13 mouse cellular contexts compared by ENCODE assay signal in the genomic region with DNA sequence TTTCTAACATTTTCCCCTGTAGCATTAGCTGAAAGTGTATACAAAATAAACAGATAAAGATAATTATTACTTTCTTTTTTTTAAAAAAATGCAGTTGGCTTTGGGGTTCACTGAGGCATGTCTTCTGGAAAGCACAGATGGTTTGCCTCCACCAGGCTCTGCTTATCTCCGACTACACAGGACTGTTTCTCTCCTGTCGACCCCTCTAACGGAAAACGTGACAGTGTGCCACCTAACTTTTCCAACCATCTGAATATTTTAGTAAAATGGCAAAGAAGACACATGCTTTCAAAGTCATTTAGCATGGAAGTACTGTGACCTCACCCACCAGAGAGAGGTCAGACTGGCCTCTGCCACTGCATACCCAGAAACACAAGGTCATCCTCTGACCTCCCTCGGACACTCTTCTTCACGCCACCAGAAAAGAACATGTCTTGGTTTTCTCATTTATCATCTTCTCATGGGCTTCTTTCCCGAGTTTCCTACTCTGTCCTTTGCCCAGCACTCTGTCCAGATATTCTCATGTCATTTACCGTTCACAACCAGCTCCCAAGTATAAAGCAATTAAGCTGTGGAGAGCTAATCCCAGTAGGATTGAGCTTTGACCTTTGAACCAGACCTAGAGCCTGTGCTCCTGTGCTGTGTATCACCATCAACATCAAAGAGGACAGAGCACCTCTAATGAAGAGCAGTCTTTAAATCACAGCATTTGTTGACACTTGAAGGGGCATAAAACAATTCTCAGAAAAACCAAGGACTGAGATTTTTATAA. TPM values are rescaled to one million over a fixed set of nuclear protein-coding genes. Genes with fewer than 3 reads are reported as not detected.
DNase-seq lines count a peak whose midpoint lies in the region; ATAC-seq and TF ChIP-seq lines count a peak whose summit lies in the region.
"Had no signal": no experiment of that assay in that cellular context is flagged by ENCODE, and none has a peak within 500 bp of the region (broad histone marks: within the 10 kb centered on the region; RNA-seq: fewer than 3 reads in every experiment).

No protein-coding gene starts in this region.

- peak; percentile 40 for DNase-seq in adrenal gland, adult 2 months
- no peak for DNase-seq in adrenal gland, adult 8-10 months
- no peak for DNase-seq in spleen, adult 2 months (ENCODE audit: low read depth in 1 of 2, low spot score in 2 of 2)
- no peak for DNase-seq in spleen, adult 12 weeks (ENCODE audit: low spot score)
- no peak for DNase-seq in liver, embryonic 13.5 days
- DNase-seq in cerebellum, postnatal 25 days, result no peak
- DNase-seq in left cerebral cortex, adult 18-20 months (ENCODE audit: low spot score in 2 of 2), result no peak
- no peak for DNase-seq in lung, adult 2 months
- DNase-seq: adrenal gland, postnatal 36 days; cerebellum, adult 11-12 months; heart, postnatal 36 days had no signal

- TF ChIP-seq CTCF in spleen, adult 2 months (IDR thresholded peaks at IDR 0.05; ENCODE audit: extremely low read depth, insufficient read depth, insufficient read length, insufficient replicate concordance), result no peak
- TF ChIP-seq CTCF in lung, adult 2 months (IDR thresholded peaks at IDR 0.05; ENCODE audit: insufficient read depth, low read length), result no peak

- H3K36me3 ChIP-seq in spleen, adult 2 months (ENCODE audit: control insufficient read depth, insufficient read depth, low read length), result no peaks in the 10 kb centered on the region
- H3K36me3 ChIP-seq in liver, embryonic 13.5 days, result no peaks in the 10 kb centered on the region
- H3K36me3 ChIP-seq: limb, embryonic 15.5 days; midbrain, embryonic 10.5 days had no signal

- no peak for TF ChIP-seq POLR2A in spleen, adult 2 months (IDR thresholded peaks at IDR 0.05; ENCODE audit: low read depth, low read length)
- no peak for TF ChIP-seq POLR2A in lung, adult 2 months (IDR thresholded peaks at IDR 0.05; ENCODE audit: borderline replicate concordance, extremely low read depth, low read depth, low read length)

- peak overlapping the region; percentile 24; the same call in 1 of the 2 replicates for H3K27ac ChIP-seq in spleen, adult 2 months (ENCODE audit: insufficient read depth, low read length)
- H3K27ac ChIP-seq in liver, embryonic 13.5 days, result peak overlapping the region; percentile 83
- H3K27ac ChIP-seq: limb, embryonic 15.5 days had no signal

- WGBS in spleen, adult 2 months, result 34% methylated on average over 8 of the region's 8 CpGs
- WGBS in liver, embryonic 13.5 days (ENCODE audit: insufficient replicate concordance), result 19% methylated on average over 8 of the region's 8 CpGs
- WGBS in lung, adult 2 months, result 61% methylated on average over 8 of the region's 8 CpGs

- H3K9me3 ChIP-seq in liver, embryonic 13.5 days (replicated peaks), result no peaks in the 10 kb centered on the region
- H3K9me3 ChIP-seq: limb, embryonic 15.5 days; midbrain, embryonic 10.5 days had no signal

- H3K9ac ChIP-seq in liver, embryonic 13.5 days, result peak overlapping the region; percentile 39; the same call in 1 of the 2 replicates
- H3K9ac ChIP-seq: limb, embryonic 15.5 days had no signal

- H3K4me1 ChIP-seq in spleen, adult 2 months (ENCODE audit: control insufficient read depth, insufficient read depth, insufficient read length), result peaks cover 64% of the 10 kb centered on the region
- H3K4me1 ChIP-seq in liver, embryonic 13.5 days (replicated peaks), result peaks cover 95% of the 10 kb centered on the region
- H3K4me1 ChIP-seq in lung, adult 2 months (ENCODE audit: control insufficient read depth, insufficient read depth, low read length), result peaks cover 64% of the 10 kb centered on the region

- peak; percentile 36; the same call in 1 of the 2 replicates for ATAC-seq in liver, embryonic 13.5 days (ENCODE audit: low read depth)

- H3K27me3 ChIP-seq in spleen, adult 2 months (ENCODE audit: control insufficient read depth, insufficient read depth, low read length), result no peaks in the 10 kb centered on the region
- no peaks in the 10 kb centered on the region for H3K27me3 ChIP-seq in liver, embryonic 13.5 days
- H3K27me3 ChIP-seq: limb, embryonic 15.5 days had no signal

- H3K4me2 ChIP-seq in liver, embryonic 13.5 days, result peak overlapping the region; percentile 45
- H3K4me2 ChIP-seq: limb, embryonic 15.5 days had no signal

- no peak overlapping the region for H3K4me3 ChIP-seq in spleen, adult 2 months (ENCODE audit: extremely low read depth, insufficient read depth, insufficient read length)
- no peak overlapping the region for H3K4me3 ChIP-seq in liver, embryonic 13.5 days (replicated peaks)
- H3K4me3 ChIP-seq in lung, adult 2 months (replicated peaks; ENCODE audit: extremely low read depth, low read depth, low read length), result no peak overlapping the region
- H3K4me3 ChIP-seq: limb, embryonic 15.5 days; midbrain, embryonic 10.5 days had no signal

RNA-seq across cellular contexts. Expression of a gene that starts 13.6 kb away (rescaled TPM):
- 10 to 100 TPM; 47.6 to 64.7 TPM for total RNA-seq in adrenal gland, adult 2 months (2021)
- polyA plus RNA-seq in adrenal gland, adult 2 months (2012; rRNA removed), result 37.7 and 54.5 TPM in 2 replicates
- total RNA-seq in adrenal gland, adult 8-10 months (2022), result 100 to 1,000 TPM in 1 of 4 experiments, 10 to 100 TPM in 3; 55.0 to 101 (median 68.4) TPM
- polyA plus RNA-seq in spleen, adult 2 months (2012; rRNA removed), result 18.9 and 23.4 TPM in 2 replicates
- polyA plus RNA-seq in liver, embryonic 13.5 days (2015; fragmentation: Nextera tagmentation; extraction: Ambion mirVana), result 4.8 TPM in 2 replicates
- 10 to 100 TPM; 13.5 to 19.3 TPM for total RNA-seq in left cerebral cortex, adult 18-20 months (2021)
- 16.7 and 18.6 TPM in 2 replicates for polyA plus RNA-seq in lung, adult 2 months (2012; rRNA removed)
